Mouse (Mus musculus): Measurements from ENCODE around the gene Gse1.

The Gse1 gene

GRCm38 (mm10) chr8:120276051-120276890, 48.0 kb downstream of the Gse1 start:
- peak; percentile 70 to 76 for DNase-seq

- DNase-seq = peak; percentile 40 to 53
Observed at GRCm38 (mm10) chr8:120276891-120277426, 48.7 kb downstream of the Gse1 start.

GRCm38 (mm10) chr8:120278009-120278408, 49.8 kb downstream of the Gse1 start:
- peak; percentile 45 to 67 for DNase-seq

- peak; percentile 61 to 74 for DNase-seq
Observed at GRCm38 (mm10) chr8:120279418-120279817, 51.2 kb downstream of the Gse1 start.

GRCm38 (mm10) chr8:120281487-120281886, 53.2 kb downstream of the Gse1 start:
- peak; percentile 95 for DNase-seq

- peak; percentile 58 to 60 for DNase-seq
Observed at GRCm38 (mm10) chr8:120282465-120282864, 54.2 kb downstream of the Gse1 start.

GRCm38 (mm10) chr8:120284265-120284664, 56.0 kb downstream of the Gse1 start:
- DNase-seq = peak in 1 of 2 experiments; percentile 34

- no peak for DNase-seq
Observed at GRCm38 (mm10) chr8:120285033-120285432, 56.8 kb downstream of the Gse1 start.

GRCm38 (mm10) chr8:120285878-120286277, 57.6 kb downstream of the Gse1 start:
- DNase-seq = no peak

GRCm38 (mm10) chr8:120288122-120288908, 60.1 kb downstream of the Gse1 start:
- peak; percentile 77 to 82 for DNase-seq

GRCm38 (mm10) chr8:120289191-120289590, 60.9 kb downstream of the Gse1 start:
- DNase-seq = no peak

- peak; percentile 79 to 90 for DNase-seq
Observed at GRCm38 (mm10) chr8:120289698-120290181, 61.5 kb downstream of the Gse1 start.

GRCm38 (mm10) chr8:120290614-120291013, 62.4 kb downstream of the Gse1 start:
- peak; percentile 57 to 70 for DNase-seq

GRCm38 (mm10) chr8:120291650-120292049, 63.4 kb downstream of the Gse1 start:
- peak in 1 of 2 experiments; percentile 83 for DNase-seq

GRCm38 (mm10) chr8:120292316-120293107, 64.3 kb downstream of the Gse1 start:
- peak; percentile 83 to 90 for DNase-seq

GRCm38 (mm10) chr8:120293421-120294357, 65.4 kb downstream of the Gse1 start:
- no peak for DNase-seq

- DNase-seq = peak; percentile 65 to 70
Observed at GRCm38 (mm10) chr8:120294982-120295870, 67.0 kb downstream of the Gse1 start.

GRCm38 (mm10) chr8:120297000-120297399, 68.7 kb downstream of the Gse1 start:
- no peak for DNase-seq

- DNase-seq = peak; percentile 62 to 71
Observed at GRCm38 (mm10) chr8:120298601-120299532, 70.6 kb downstream of the Gse1 start.

Measured in cerebellum, postnatal 10 days (tissue).